ENCODE assay signal across 17 mouse cellular contexts in genomic region chr19:5685431-5685830, GRCm38 (mm10). TPM values are rescaled to one million over a fixed set of nuclear protein-coding genes. Genes with fewer than 3 reads are reported as not detected.
"Had no signal": no experiment of that assay in that cellular context is flagged by ENCODE, and none has a peak within 500 bp of the region (broad histone marks: within the 10 kb centered on the region; RNA-seq: fewer than 3 reads in every experiment).

No protein-coding gene starts in this region.

- H3K27ac ChIP-seq: layer of hippocampus, adult 2 months; limb, embryonic 12.5 days; midbrain, embryonic 15.5 days had no signal

- H3K4me2 ChIP-seq: limb, embryonic 12.5 days; midbrain, embryonic 15.5 days had no signal

- H3K9me3 ChIP-seq: limb, embryonic 12.5 days; midbrain, embryonic 15.5 days had no signal

- H3K9ac ChIP-seq: limb, embryonic 12.5 days; midbrain, embryonic 15.5 days had no signal

- H3K4me3 ChIP-seq: layer of hippocampus, adult 2 months; limb, embryonic 12.5 days; midbrain, embryonic 15.5 days had no signal

- H3K27me3 ChIP-seq: limb, embryonic 12.5 days; midbrain, embryonic 15.5 days had no signal

- DNase-seq: kidney, adult 18-20 months; kidney, postnatal 10 days; kidney, postnatal 4 days; lung, adult 2 months; lung, postnatal 36 days; right cerebral cortex, postnatal 4 days; spleen, adult 18-20 months; thymus, adult 18-20 months; thymus, postnatal 14 days had no signal

- ATAC-seq: lung, postnatal 0 days; midbrain, embryonic 15.5 days had no signal

RNA-seq across cellular contexts. Expression of gene Kcnk7, which starts 18.7 kb away (rescaled TPM):
- total RNA-seq: layer of hippocampus, postnatal 10 days; left cerebral cortex, postnatal 36 days; liver, adult 2 months; megakaryocyte progenitor cell, adult 5-6 weeks had no signal
- polyA plus RNA-seq: liver, adult 2 months had no signal
